15 mouse cellular contexts compared by ENCODE assay signal in genomic region chr7:95350185-95350803, GRCm38 (mm10).
DNase-seq lines count a peak whose midpoint lies in the region; ATAC-seq and TF ChIP-seq lines count a peak whose summit lies in the region.
"Had no signal": no experiment of that assay in that cellular context is flagged by ENCODE, and none has a peak within 500 bp of the region (broad histone marks: within the 10 kb centered on the region; RNA-seq: fewer than 3 reads in every experiment).

No protein-coding gene starts in this region.

- H3K4me1 ChIP-seq in limb, embryonic 14.5 days (ENCODE audit: control insufficient read depth, insufficient read depth, low read length): no peaks in the 10 kb centered on the region
- peaks cover 8% of the 10 kb centered on the region for H3K4me1 ChIP-seq in limb, embryonic 10.5 days
- H3K4me1 ChIP-seq in midbrain, embryonic 12.5 days: peaks cover 13% of the 10 kb centered on the region
- H3K4me1 ChIP-seq in stomach, postnatal 0 days (replicated peaks; ENCODE audit: control insufficient read depth, insufficient read depth): no peaks in the 10 kb centered on the region
- H3K4me1 ChIP-seq: intestine, embryonic 15.5 days; liver, embryonic 12.5 days; lung, embryonic 15.5 days had no signal

- TF ChIP-seq POLR2A in limb, embryonic 14.5 days (IDR thresholded peaks at IDR 0.05; ENCODE audit: borderline replicate concordance, extremely low read depth, insufficient read depth, insufficient read length): no peak

- no peak for ATAC-seq in limb, embryonic 14.5 days (ENCODE audit: low FRiP score, low read depth)
- ATAC-seq in midbrain, embryonic 12.5 days (ENCODE audit: low FRiP score, low read depth): peak; percentile 51
- no peak; the same call in 1 of the 2 replicates for ATAC-seq in stomach, postnatal 0 days (ENCODE audit: low FRiP score, low TSS enrichment)
- ATAC-seq: intestine, embryonic 15.5 days; liver, embryonic 12.5 days had no signal

- no peaks in the 10 kb centered on the region for H3K9me3 ChIP-seq in limb, embryonic 14.5 days (ENCODE audit: control insufficient read depth, low read length)
- H3K9me3 ChIP-seq in limb, embryonic 10.5 days (replicated peaks): no peaks in the 10 kb centered on the region
- H3K9me3 ChIP-seq in midbrain, embryonic 12.5 days: no peaks in the 10 kb centered on the region
- no peaks in the 10 kb centered on the region for H3K9me3 ChIP-seq in stomach, postnatal 0 days (ENCODE audit: control insufficient read depth, low read length)
- H3K9me3 ChIP-seq: forebrain, embryonic 10.5 days; intestine, embryonic 15.5 days; liver, embryonic 12.5 days; lung, embryonic 15.5 days had no signal

- no peaks in the 10 kb centered on the region for H3K36me3 ChIP-seq in limb, embryonic 14.5 days (ENCODE audit: control insufficient read depth, insufficient read depth, low read length)
- H3K36me3 ChIP-seq in limb, embryonic 10.5 days: no peaks in the 10 kb centered on the region
- no peaks in the 10 kb centered on the region for H3K36me3 ChIP-seq in midbrain, embryonic 12.5 days
- no peaks in the 10 kb centered on the region for H3K36me3 ChIP-seq in stomach, postnatal 0 days (ENCODE audit: control insufficient read depth, insufficient read depth, low read length)
- H3K36me3 ChIP-seq: forebrain, embryonic 10.5 days; intestine, embryonic 15.5 days; liver, embryonic 12.5 days; lung, embryonic 15.5 days had no signal

- peak; percentile 7 for DNase-seq in embryo, embryonic 10.5 days (ENCODE audit: low spot score)
- DNase-seq in embryo, embryonic 10 days (ENCODE audit: low spot score): no peak
- peak; percentile 18 for DNase-seq in limb, embryonic 14.5 days (ENCODE audit: low spot score)
- no peak for DNase-seq in limb, embryonic 10.5 days (ENCODE audit: low spot score)
- DNase-seq in stomach, postnatal 0 days (ENCODE audit: low spot score): no peak
- DNase-seq in spleen, postnatal 4 days (ENCODE audit: low spot score in 2 of 2): no peak
- no peak for DNase-seq in layer of hippocampus, adult 9-10 months (ENCODE audit: low spot score)
- DNase-seq: adrenal gland, postnatal 10 days; cerebellum, adult 9-10 months; kidney, postnatal 10 days had no signal

- no peak overlapping the region for H3K9ac ChIP-seq in limb, embryonic 14.5 days (ENCODE audit: low read depth, low read length, severe bottlenecking)
- no peak overlapping the region for H3K9ac ChIP-seq in midbrain, embryonic 12.5 days (replicated peaks)
- no peak overlapping the region for H3K9ac ChIP-seq in stomach, postnatal 0 days (ENCODE audit: low read length)
- H3K9ac ChIP-seq: intestine, embryonic 15.5 days; liver, embryonic 12.5 days; lung, embryonic 15.5 days had no signal

- no peak overlapping the region for H3K27ac ChIP-seq in limb, embryonic 14.5 days (replicated peaks; ENCODE audit: low read depth, low read length)
- no peak overlapping the region for H3K27ac ChIP-seq in limb, embryonic 10.5 days
- peak overlapping the region; percentile 49; the same call in 1 of the 2 replicates for H3K27ac ChIP-seq in midbrain, embryonic 12.5 days (replicated peaks)
- no peak overlapping the region for H3K27ac ChIP-seq in stomach, postnatal 0 days (replicated peaks)
- H3K27ac ChIP-seq: forebrain, embryonic 10.5 days; intestine, embryonic 15.5 days; liver, embryonic 12.5 days; lung, embryonic 15.5 days had no signal

- no peak for TF ChIP-seq EP300 in stomach, postnatal 0 days (optimal IDR thresholded peaks at IDR 0.05)

- TF ChIP-seq CTCF in stomach, postnatal 0 days (IDR thresholded peaks at IDR 0.05; ENCODE audit: low read depth): peak; percentile 33

- no peak overlapping the region for H3K4me3 ChIP-seq in limb, embryonic 14.5 days (replicated peaks; ENCODE audit: low read length)
- no peak overlapping the region for H3K4me3 ChIP-seq in limb, embryonic 10.5 days
- no peak overlapping the region for H3K4me3 ChIP-seq in midbrain, embryonic 12.5 days
- H3K4me3 ChIP-seq in stomach, postnatal 0 days (ENCODE audit: low read depth, low read length): no peak overlapping the region
- H3K4me3 ChIP-seq: forebrain, embryonic 10.5 days; intestine, embryonic 15.5 days; liver, embryonic 12.5 days; lung, embryonic 15.5 days had no signal

- H3K27me3 ChIP-seq in limb, embryonic 14.5 days (ENCODE audit: control insufficient read depth, insufficient read depth, low read length): no peaks in the 10 kb centered on the region
- no peaks in the 10 kb centered on the region for H3K27me3 ChIP-seq in limb, embryonic 10.5 days (ENCODE audit: low read depth, poor library complexity, severe bottlenecking)
- no peaks in the 10 kb centered on the region for H3K27me3 ChIP-seq in midbrain, embryonic 12.5 days
- H3K27me3 ChIP-seq in stomach, postnatal 0 days (ENCODE audit: control insufficient read depth, insufficient read depth, low read length): no peaks in the 10 kb centered on the region
- H3K27me3 ChIP-seq: intestine, embryonic 15.5 days; liver, embryonic 12.5 days; lung, embryonic 15.5 days had no signal

- no peak overlapping the region for H3K4me2 ChIP-seq in limb, embryonic 14.5 days (replicated peaks; ENCODE audit: low read depth, low read length, severe bottlenecking)
- H3K4me2 ChIP-seq in midbrain, embryonic 12.5 days (replicated peaks): no peak overlapping the region
- H3K4me2 ChIP-seq in stomach, postnatal 0 days (replicated peaks; ENCODE audit: low read depth): no peak overlapping the region
- H3K4me2 ChIP-seq: intestine, embryonic 15.5 days; liver, embryonic 12.5 days; lung, embryonic 15.5 days had no signal

- 43% methylated on average over 7 of the region's 7 CpGs for WGBS in limb, embryonic 14.5 days
- WGBS in limb, embryonic 10.5 days: 76% methylated on average over 7 of the region's 7 CpGs
- WGBS in midbrain, embryonic 12.5 days: 50% methylated on average over 7 of the region's 7 CpGs
- WGBS in stomach, postnatal 0 days: 48% methylated on average over 7 of the region's 7 CpGs

Comparison
In these comparisons a context has a peak if more than half of its experiments do, and no peak if none do; other contexts are left out.
1. DNase-seq: peak in embryo, embryonic 10.5 days (single experiment) and limb, embryonic 14.5 days (single experiment); none in embryo, embryonic 10 days (single experiment), limb, embryonic 10.5 days (single experiment), stomach, postnatal 0 days (single experiment), spleen, postnatal 4 days (0 of 2) and layer of hippocampus, adult 9-10 months (single experiment).